Mouse (Mus musculus): ENCODE measurements at regions not wholly inside any gene's neighbourhood (a gene's known extent, or its start where the extent isn't known, plus 50 kb on each side); places are given as distances from the start of the nearest gene placed in this dataset.

- intact Hi-C loops (cut with DNase I): loop anchor here (5.0 kb wide), 1 partner anchor 222 kb away; no protein-coding TSS in a partner anchor
- no peak for DNase-seq
These were observed 342.0 kb upstream of the Klf4 start for GRCm38 (mm10) chr4:55874276-55874675.

- intact Hi-C loops (cut with DNase I): no loop called here
- DNase-seq: no peak
These were observed 327.8 kb upstream of the Klf4 start for GRCm38 (mm10) chr4:55860055-55860454.

GRCm38 (mm10) chr4:55859211-55859761, 327.0 kb upstream of the Klf4 start:
- DNase-seq: no peak
- intact Hi-C loops (cut with DNase I): no loop called here

- intact Hi-C loops (cut with DNase I): no loop called here
- DNase-seq: no peak
These were observed 319.2 kb upstream of the Klf4 start for GRCm38 (mm10) chr4:55851430-55851829.

GRCm38 (mm10) chr4:55851027-55851426, 318.8 kb upstream of the Klf4 start:
- DNase-seq: no peak
- intact Hi-C loops (cut with DNase I): no loop called here

- DNase-seq: peak; percentile 38 to 42
- intact Hi-C loops (cut with DNase I): no loop called here
These were observed 311.6 kb upstream of the Klf4 start for GRCm38 (mm10) chr4:55843727-55844401.

- no peak for DNase-seq
- intact Hi-C loops (cut with DNase I): no loop called here
These were observed 306.3 kb upstream of the Klf4 start for GRCm38 (mm10) chr4:55838568-55838967.

GRCm38 (mm10) chr4:55824047-55824760, 291.9 kb upstream of the Klf4 start:
- peak; percentile 27 to 30 for DNase-seq
- intact Hi-C loops (cut with DNase I): no loop called here

GRCm38 (mm10) chr4:55823583-55823982, 291.3 kb upstream of the Klf4 start:
- intact Hi-C loops (cut with DNase I): no loop called here
- no peak for DNase-seq

GRCm38 (mm10) chr4:55817035-55817818, 285.0 kb upstream of the Klf4 start:
- intact Hi-C loops (cut with DNase I): no loop called here
- DNase-seq: no peak

- intact Hi-C loops (cut with DNase I): no loop called here
- DNase-seq: no peak
These were observed 283.6 kb upstream of the Klf4 start for GRCm38 (mm10) chr4:55815832-55816231.

GRCm38 (mm10) chr4:55812846-55813245, 280.6 kb upstream of the Klf4 start:
- DNase-seq: no peak
- intact Hi-C loops (cut with DNase I): no loop called here

- no peak for DNase-seq
- intact Hi-C loops (cut with DNase I): no loop called here
These were observed 279.4 kb upstream of the Klf4 start for GRCm38 (mm10) chr4:55811656-55812055.

GRCm38 (mm10) chr4:55808501-55808900, 276.2 kb upstream of the Klf4 start:
- intact Hi-C loops (cut with DNase I): no loop called here
- peak; percentile 18 to 19 for DNase-seq

- intact Hi-C loops (cut with DNase I): no loop called here
- no peak for DNase-seq
These were observed 274.5 kb upstream of the Klf4 start for GRCm38 (mm10) chr4:55806799-55807198.

- DNase-seq: no peak
- intact Hi-C loops (cut with DNase I): no loop called here
These were observed 273.2 kb upstream of the Klf4 start for GRCm38 (mm10) chr4:55805255-55806051.

- intact Hi-C loops (cut with DNase I): no loop called here
- no peak for DNase-seq
These were observed 269.8 kb upstream of the Klf4 start for GRCm38 (mm10) chr4:55802101-55802500.

- intact Hi-C loops (cut with DNase I): no loop called here
- no peak for DNase-seq
These were observed 265.8 kb upstream of the Klf4 start for GRCm38 (mm10) chr4:55798099-55798498.

GRCm38 (mm10) chr4:55781329-55781847, 249.1 kb upstream of the Klf4 start:
- DNase-seq: no peak
- intact Hi-C loops (cut with DNase I): no loop called here

- DNase-seq: no peak
- intact Hi-C loops (cut with DNase I): no loop called here
These were observed 247.3 kb upstream of the Klf4 start for GRCm38 (mm10) chr4:55779581-55779980.
